ENCODE assay signal across 8 mouse cellular contexts in the genomic region with DNA sequence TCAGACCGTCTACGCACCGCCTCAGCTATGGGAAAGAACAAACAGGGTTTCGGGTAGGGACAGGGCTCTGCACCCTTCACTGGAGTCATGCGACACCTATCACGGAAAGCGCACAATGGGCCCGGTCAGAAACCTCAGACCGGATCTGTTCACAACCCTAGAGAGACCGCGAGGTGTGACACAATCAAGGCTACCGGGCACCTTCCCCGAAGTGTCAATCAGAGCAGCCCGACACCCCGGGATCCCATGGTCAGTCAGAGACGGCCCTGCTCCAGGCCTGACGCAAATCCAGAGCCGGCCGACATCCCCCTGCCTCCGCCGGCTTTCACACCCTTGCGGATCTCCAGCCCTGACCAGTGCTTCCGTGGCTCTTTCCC. TPM values are rescaled to one million over a fixed set of nuclear protein-coding genes. Genes with fewer than 3 reads are reported as not detected.
DNase-seq lines count a peak whose midpoint lies in the region; ATAC-seq and TF ChIP-seq lines count a peak whose summit lies in the region.

No protein-coding gene starts in this region.

- peak overlapping the region; percentile 95 for H3K4me3 ChIP-seq in layer of hippocampus, adult 2 months
- peak overlapping the region; percentile 67 for H3K4me3 ChIP-seq in bone marrow, adult 2 months (replicated peaks; ENCODE audit: control insufficient read depth, low read depth, low read length)
- peak overlapping the region; percentile 85 for H3K4me3 ChIP-seq in hindbrain, embryonic 10.5 days
- H3K4me3 ChIP-seq in lung, postnatal 0 days (ENCODE audit: low read depth, low read length) = peak overlapping the region; percentile 76
- peak overlapping the region; percentile 91 for H3K4me3 ChIP-seq in stomach, embryonic 16.5 days (replicated peaks; ENCODE audit: low read length)

- peak; percentile 55 for ATAC-seq in lung, postnatal 0 days
- peak; percentile 27 for ATAC-seq in stomach, embryonic 16.5 days (ENCODE audit: insufficient read depth, low FRiP score)

- H3K9ac ChIP-seq in lung, postnatal 0 days (replicated peaks; ENCODE audit: low read depth) = peak overlapping the region; percentile 81
- H3K9ac ChIP-seq in stomach, embryonic 16.5 days (ENCODE audit: low read length) = peak overlapping the region; percentile 96

- no peaks in the 10 kb centered on the region for H3K36me3 ChIP-seq in hindbrain, embryonic 10.5 days
- no peaks in the 10 kb centered on the region for H3K36me3 ChIP-seq in lung, postnatal 0 days (ENCODE audit: insufficient read depth, low read length)
- no peaks in the 10 kb centered on the region for H3K36me3 ChIP-seq in stomach, embryonic 16.5 days (ENCODE audit: control insufficient read depth, insufficient read depth, low read length)

- no peaks in the 10 kb centered on the region for H3K9me3 ChIP-seq in hindbrain, embryonic 10.5 days
- H3K9me3 ChIP-seq in lung, postnatal 0 days (ENCODE audit: low read length) = no peaks in the 10 kb centered on the region
- no peaks in the 10 kb centered on the region for H3K9me3 ChIP-seq in stomach, embryonic 16.5 days (replicated peaks; ENCODE audit: control insufficient read depth, low read length)

- under 1% methylated on average over 23 of the region's 23 CpGs for WGBS in bone marrow, adult 2 months
- WGBS in hindbrain, embryonic 10.5 days = under 1% methylated on average over 23 of the region's 23 CpGs
- WGBS in lung, postnatal 0 days = 1% methylated on average over 23 of the region's 23 CpGs
- WGBS in stomach, embryonic 16.5 days = under 1% methylated on average over 23 of the region's 23 CpGs

- no peak for DNase-seq in layer of hippocampus, adult 2 months (ENCODE audit: low spot score in 2 of 2)
- no peak for DNase-seq in layer of hippocampus, adult 8-10 months (ENCODE audit: low spot score in 2 of 2)
- DNase-seq in hindbrain, embryonic 10.5 days (ENCODE audit: low spot score) = no peak
- peak; percentile 79 for DNase-seq in lung, postnatal 0 days (ENCODE audit: low spot score)
- no peak for DNase-seq in left cerebral cortex, adult 18-20 months (ENCODE audit: low spot score in 2 of 2)
- no peak for DNase-seq in left cerebral cortex, adult 8-10 months (ENCODE audit: low spot score in 2 of 2)

- H3K4me2 ChIP-seq in lung, postnatal 0 days (replicated peaks; ENCODE audit: low read depth, low read length) = peak overlapping the region; percentile 83
- H3K4me2 ChIP-seq in stomach, embryonic 16.5 days (ENCODE audit: low read depth, low read length) = peak overlapping the region; percentile 61

- peak overlapping the region; percentile 64 for H3K27ac ChIP-seq in layer of hippocampus, adult 2 months
- H3K27ac ChIP-seq in bone marrow, adult 2 months (ENCODE audit: control insufficient read depth, insufficient read depth, low read depth, low read length, poor library complexity) = peak overlapping the region; percentile 96
- H3K27ac ChIP-seq in hindbrain, embryonic 10.5 days = peak overlapping the region; percentile 93
- H3K27ac ChIP-seq in lung, postnatal 0 days (ENCODE audit: low read length) = peak overlapping the region; percentile 95
- peak overlapping the region; percentile 76 for H3K27ac ChIP-seq in stomach, embryonic 16.5 days (ENCODE audit: low read length)

- H3K27me3 ChIP-seq in hindbrain, embryonic 10.5 days (ENCODE audit: insufficient read depth, poor library complexity, severe bottlenecking) = no peaks in the 10 kb centered on the region
- H3K27me3 ChIP-seq in lung, postnatal 0 days (replicated peaks; ENCODE audit: insufficient read depth, low read length) = no peaks in the 10 kb centered on the region
- no peaks in the 10 kb centered on the region for H3K27me3 ChIP-seq in stomach, embryonic 16.5 days (ENCODE audit: control insufficient read depth, insufficient read depth, low read length)

- no peak for TF ChIP-seq EP300 in lung, postnatal 0 days (IDR thresholded peaks at IDR 0.05)

- TF ChIP-seq CTCF in layer of hippocampus, adult 2 months (conservative IDR thresholded peaks at IDR 0.05) = no peak
- TF ChIP-seq CTCF in bone marrow, adult 2 months (IDR thresholded peaks at IDR 0.05; ENCODE audit: control insufficient read depth, insufficient read depth, low read length) = no peak
- no peak for TF ChIP-seq CTCF in lung, postnatal 0 days (IDR thresholded peaks at IDR 0.05)

- H3K4me1 ChIP-seq in bone marrow, adult 2 months (ENCODE audit: control insufficient read depth, insufficient read depth, low read length) = no peaks in the 10 kb centered on the region; the same call in 1 of the 2 replicates
- peaks cover 14% of the 10 kb centered on the region for H3K4me1 ChIP-seq in hindbrain, embryonic 10.5 days (replicated peaks)
- H3K4me1 ChIP-seq in lung, postnatal 0 days (ENCODE audit: insufficient read depth, low read depth, low read length) = no peaks in the 10 kb centered on the region
- H3K4me1 ChIP-seq in stomach, embryonic 16.5 days (ENCODE audit: control insufficient read depth, insufficient read depth, low read length) = peaks cover 11% of the 10 kb centered on the region

- TF ChIP-seq POLR2A in bone marrow, adult 2 months (IDR thresholded peaks at IDR 0.05; ENCODE audit: borderline replicate concordance, control insufficient read depth, low read depth, low read length) = no peak

RNA-seq across cellular contexts. Expression of a gene that starts 0.4 kb away (rescaled TPM):
- 10 to 100 TPM; 18.3 to 18.8 TPM for total RNA-seq in layer of hippocampus, adult 2 months (2021)
- total RNA-seq in layer of hippocampus, adult 8-10 months (2022) = 10 to 100 TPM; 20.0 to 29.5 (median 24.4) TPM
- polyA plus RNA-seq in bone marrow, adult 2 months (2011; ENCODE audit: insufficient read depth, insufficient read length, low replicate concordance, missing spikeins) = 18.0 and 62.4 TPM in 2 replicates
- polyA plus RNA-seq in hindbrain, embryonic 10.5 days (2016; fragmentation: Nextera tagmentation; extraction: Ambion mirVana) = 38.2 and 46.9 TPM in 2 replicates
- polyA plus RNA-seq in lung, postnatal 0 days (2015; fragmentation: Nextera tagmentation; extraction: Ambion mirVana) = 37.4 and 41.6 TPM in 2 replicates
- polyA plus RNA-seq in stomach, embryonic 16.5 days (2015; fragmentation: Nextera tagmentation; extraction: Ambion mirVana) = 38.6 and 45.0 TPM in 2 replicates
- total RNA-seq in left cerebral cortex, adult 18-20 months (2021) = 10 to 100 TPM; 29.7 to 30.9 TPM
- 10 to 100 TPM; 28.5 to 29.8 (median 29.6) TPM for total RNA-seq in left cerebral cortex, adult 8-10 months (2022)

RNA-seq across cellular contexts. Expression of a gene that starts 57.6 kb away (rescaled TPM):
- total RNA-seq in layer of hippocampus, adult 2 months (2021) = 10 to 100 TPM; 17.5 to 18.8 TPM
- total RNA-seq in layer of hippocampus, adult 8-10 months (2022) = 10 to 100 TPM; 14.9 to 19.9 (median 18.0) TPM
- polyA plus RNA-seq in bone marrow, adult 2 months (2011; ENCODE audit: insufficient read depth, insufficient read length, low replicate concordance, missing spikeins) = 18.9 and 24.3 TPM in 2 replicates
- 16.0 and 19.2 TPM in 2 replicates for polyA plus RNA-seq in hindbrain, embryonic 10.5 days (2016; fragmentation: Nextera tagmentation; extraction: Ambion mirVana)
- polyA plus RNA-seq in lung, postnatal 0 days (2015; fragmentation: Nextera tagmentation; extraction: Ambion mirVana) = 56.9 and 57.5 TPM in 2 replicates
- polyA plus RNA-seq in stomach, embryonic 16.5 days (2015; fragmentation: Nextera tagmentation; extraction: Ambion mirVana) = 27.8 and 31.8 TPM in 2 replicates
- total RNA-seq in left cerebral cortex, adult 18-20 months (2021) = 10 to 100 TPM; 15.4 to 18.2 TPM
- total RNA-seq in left cerebral cortex, adult 8-10 months (2022) = 10 to 100 TPM; 19.4 to 20.9 (median 20.0) TPM
